23 mouse cellular contexts compared by ENCODE assay signal in the genomic region with DNA sequence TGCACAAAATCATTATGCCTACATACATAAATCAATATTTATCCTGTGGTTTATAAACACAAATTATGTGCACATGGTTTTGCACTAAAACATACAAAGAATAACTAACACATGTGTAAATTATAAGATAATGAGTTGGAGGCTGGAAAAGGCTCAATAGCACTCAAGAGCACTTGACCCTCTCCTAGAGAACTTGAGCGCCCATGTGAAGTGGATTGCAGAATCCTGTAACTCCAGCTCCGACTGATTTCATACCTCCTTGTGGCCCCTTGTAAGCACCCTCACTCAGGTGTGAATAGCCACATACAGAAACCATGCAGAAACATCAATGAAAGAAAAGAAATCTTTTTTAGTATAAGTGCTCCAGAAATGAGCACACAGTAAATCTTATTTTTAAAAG.
A peak's percentile ranks its signal among the peaks of the same experiment; 100 is the strongest.
DNase-seq lines count a peak whose midpoint lies in the region; ATAC-seq and TF ChIP-seq lines count a peak whose summit lies in the region.
"Had no signal": no experiment of that assay in that cellular context is flagged by ENCODE, and none has a peak within 500 bp of the region (broad histone marks: within the 10 kb centered on the region; RNA-seq: fewer than 3 reads in every experiment).

No protein-coding gene starts in this region.

- no peak overlapping the region for H3K4me2 ChIP-seq in lung, embryonic 14.5 days
- H3K4me2 ChIP-seq: embryonic facial prominence, embryonic 12.5 days; embryonic facial prominence, embryonic 15.5 days; heart, embryonic 12.5 days; heart, embryonic 15.5 days; hindbrain, embryonic 14.5 days had no signal

- H3K4me1 ChIP-seq in lung, embryonic 14.5 days (ENCODE audit: insufficient read depth): no peaks in the 10 kb centered on the region
- H3K4me1 ChIP-seq in lung, adult 2 months (ENCODE audit: control insufficient read depth, insufficient read depth, low read length): no peaks in the 10 kb centered on the region
- H3K4me1 ChIP-seq: embryonic facial prominence, embryonic 12.5 days; embryonic facial prominence, embryonic 15.5 days; heart, embryonic 12.5 days; heart, embryonic 15.5 days had no signal

- no peaks in the 10 kb centered on the region for H3K36me3 ChIP-seq in lung, embryonic 14.5 days (ENCODE audit: insufficient read depth)
- H3K36me3 ChIP-seq: embryonic facial prominence, embryonic 12.5 days; embryonic facial prominence, embryonic 15.5 days; heart, embryonic 12.5 days; heart, embryonic 15.5 days had no signal

- no peak overlapping the region for H3K27ac ChIP-seq in lung, embryonic 14.5 days (ENCODE audit: low read depth)
- H3K27ac ChIP-seq: embryonic facial prominence, embryonic 12.5 days; embryonic facial prominence, embryonic 15.5 days; heart, embryonic 15.5 days; hindbrain, embryonic 14.5 days; hindbrain, postnatal 0 days had no signal

- TF ChIP-seq CTCF in lung, embryonic 14.5 days (IDR thresholded peaks at IDR 0.05; ENCODE audit: low read depth): no peak
- TF ChIP-seq CTCF in lung, adult 2 months (IDR thresholded peaks at IDR 0.05; ENCODE audit: insufficient read depth, low read length): no peak

- TF ChIP-seq POLR2A in lung, adult 2 months (IDR thresholded peaks at IDR 0.05; ENCODE audit: borderline replicate concordance, extremely low read depth, low read depth, low read length): no peak

- peak; percentile 59 for DNase-seq in lung, embryonic 14.5 days
- no peak for DNase-seq in lung, adult 2 months
- DNase-seq in lung, postnatal 14 days: peak; percentile 13
- DNase-seq in lung, postnatal 4 days: peak; percentile 8 to 21
- DNase-seq in layer of hippocampus, postnatal 25 days (ENCODE audit: extremely low spot score in 1 of 2, low spot score in 1 of 2): no peak
- DNase-seq in spleen, adult 18-20 months: no peak
- DNase-seq: adrenal gland, postnatal 10 days; cerebellum, adult 11 months; cerebellum, adult 2 months; cerebellum, adult 9-11 months; cerebellum, postnatal 25 days; gastrocnemius, postnatal 25 days; heart, adult 18-20 months; heart, postnatal 10 days; heart, postnatal 36 days had no signal

- no peak overlapping the region for H3K4me3 ChIP-seq in lung, embryonic 14.5 days (ENCODE audit: low read depth, low read length)
- H3K4me3 ChIP-seq in lung, adult 2 months (replicated peaks; ENCODE audit: extremely low read depth, low read depth, low read length): no peak overlapping the region
- H3K4me3 ChIP-seq: embryonic facial prominence, embryonic 12.5 days; embryonic facial prominence, embryonic 15.5 days; heart, embryonic 12.5 days; heart, embryonic 15.5 days had no signal

- H3K9me3 ChIP-seq in lung, embryonic 14.5 days (ENCODE audit: low read depth, low read length): no peaks in the 10 kb centered on the region
- H3K9me3 ChIP-seq: embryonic facial prominence, embryonic 12.5 days; embryonic facial prominence, embryonic 15.5 days; heart, embryonic 12.5 days; heart, embryonic 15.5 days had no signal

- no peak overlapping the region for H3K9ac ChIP-seq in lung, embryonic 14.5 days
- H3K9ac ChIP-seq: embryonic facial prominence, embryonic 12.5 days; embryonic facial prominence, embryonic 15.5 days; heart, embryonic 12.5 days; heart, embryonic 15.5 days; hindbrain, embryonic 14.5 days had no signal

- ATAC-seq in lung, embryonic 14.5 days (ENCODE audit: insufficient read depth): peak; percentile 84
- ATAC-seq: activated CD4-positive, CD25-positive, alpha-beta regulatory T cell, adult 4 months; forebrain, embryonic 14.5 days; hindbrain, postnatal 0 days had no signal

- no peaks in the 10 kb centered on the region for H3K27me3 ChIP-seq in lung, embryonic 14.5 days (ENCODE audit: insufficient read depth, low read length)
- H3K27me3 ChIP-seq: embryonic facial prominence, embryonic 12.5 days; embryonic facial prominence, embryonic 15.5 days; heart, embryonic 12.5 days; heart, embryonic 15.5 days had no signal

- WGBS in lung, embryonic 14.5 days: 68% methylated on average over 2 of the region's 2 CpGs
- WGBS in lung, adult 2 months: 70% methylated on average over 2 of the region's 2 CpGs

Comparison
In these comparisons a context has a peak if more than half of its experiments do, and no peak if none do; other contexts are left out.
1. DNase-seq: peak in lung, embryonic 14.5 days (single experiment), lung, postnatal 14 days (single experiment) and lung, postnatal 4 days (2 of 2); none in lung, adult 2 months (single experiment), layer of hippocampus, postnatal 25 days (0 of 2) and spleen, adult 18-20 months (0 of 2).